Mouse (Mus musculus): ENCODE results near the gene Gm45015. TPM values are rescaled to one million over a fixed set of nuclear protein-coding genes. Genes with fewer than 3 reads are reported as not detected.

Gene Gm45015
- total RNA-seq, 2 experiments from 2014 or later = not detected

Other genes with a start within 250 kb of the Gm45015 start
- gene Xlr3a, start 239.7 kb downstream of the Gm45015 start, total RNA-seq (2021) = 1 to 10 TPM in 1 of 2 experiments, under 1 TPM in 1; 0.76 to 1.6 TPM
- not detected for gene Gm14685, start 219.8 kb downstream of the Gm45015 start, total RNA-seq (2021)
- gene Xlr5b, start 188.0 kb downstream of the Gm45015 start, total RNA-seq (2021) = not detected
- not detected for gene DXBay18, start 187.4 kb downstream of the Gm45015 start, total RNA-seq (2021)
- not detected for gene Spin2d, start 159.9 kb downstream of the Gm45015 start, total RNA-seq (2021)
- gene Xlr3b, start 144.6 kb downstream of the Gm45015 start, total RNA-seq (2021) = 10 to 100 TPM in 1 of 2 experiments, 1 to 10 TPM in 1; 5.5 to 15.4 TPM
- 1 to 10 TPM; 1.3 to 2.0 TPM for gene Xlr4b, start 122.5 kb downstream of the Gm45015 start, total RNA-seq (2021)
- 1 to 10 TPM; 6.7 to 9.8 TPM for gene F8a, start 108.5 kb downstream of the Gm45015 start, total RNA-seq (2021)
- gene Xlr4c, start 93.7 kb downstream of the Gm45015 start, total RNA-seq (2021) = 1 to 10 TPM in 1 of 2 experiments, under 1 TPM in 1; 0.23 to 1.8 TPM
- gene Xlr3c, start 71.5 kb downstream of the Gm45015 start, total RNA-seq (2021) = not detected
- gene Xlr5a, start 43.9 kb downstream of the Gm45015 start, total RNA-seq (2021) = under 1 TPM in 1 of 2 experiments, not detected in 1; 0.53 TPM
- not detected for gene Xlr5c, start 43.9 kb downstream of the Gm45015 start, total RNA-seq (2021)
- 10 to 100 TPM; 16.0 to 17.7 TPM for gene Zfp275, start 5.8 kb upstream of the Gm45015 start, total RNA-seq (2021)
- gene Gm18336, start 61.9 kb upstream of the Gm45015 start, total RNA-seq (2021) = not detected
- under 1 TPM; 0.46 to 0.51 TPM for gene Zfp92, start 74.3 kb upstream of the Gm45015 start, total RNA-seq (2021)
- not detected for gene Trex2, start 98.5 kb upstream of the Gm45015 start, total RNA-seq (2021)
- gene Haus7, start 122.2 kb upstream of the Gm45015 start, total RNA-seq (2021) = 10 to 100 TPM; 20.7 to 27.4 TPM
- gene Bgn, start 146.8 kb upstream of the Gm45015 start, total RNA-seq (2021) = 100 to 1,000 TPM; 221 to 292 TPM
- 10 to 100 TPM; 42.1 to 52.8 TPM for gene Atp2b3, start 166.2 kb upstream of the Gm45015 start, total RNA-seq (2021)

Data from adrenal gland, adult 18-20 months (tissue).